Mouse (Mus musculus) liver, embryonic 11.5 days (tissue): Measurements from ENCODE around the gene Olfr160. TPM values are rescaled to one million over a fixed set of nuclear protein-coding genes. Genes with fewer than 3 reads are reported as not detected.

Experiments
- ATAC-seq: fragments of 200-750 bp; cut with Nextera tagmentation; replicated peaks from 2 replicates; pipeline ENCODE4 v1.8.0; 2017; ENCODE audit warnings: moderate number of reproducible peaks, mild to moderate bottlenecking, moderate TSS enrichment, moderate library complexity; ENCODE audit not compliant: low FRiP score
- DNase-seq: peaks from one replicate; pipeline ENCODE4 v3.0.0-alpha.2; 2017; ENCODE audit warnings: low spot score
- H3K27ac ChIP-seq: fragments of 300-500 bp; sonication (generic); 2 replicates; pipeline ENCODE4 v1.5.1; 2014; ENCODE audit warnings: mild to moderate bottlenecking, low read depth, low read length, control low read depth
- H3K27me3 ChIP-seq: fragments of 300-500 bp; sonication (generic); replicated peaks from 2 replicates; pipeline ENCODE4 v1.6.1; 2014; ENCODE audit warnings: low read length, mixed read lengths; ENCODE audit not compliant: control insufficient read depth, insufficient read depth
- H3K36me3 ChIP-seq: fragments of 300-500 bp; sonication (generic); 2 replicates; pipeline ENCODE4 v1.6.1; 2014; ENCODE audit warnings: mild to moderate bottlenecking, low read length, moderate library complexity, mixed read lengths; ENCODE audit not compliant: control insufficient read depth, insufficient read depth
- H3K4me1 ChIP-seq: fragments of 300-500 bp; sonication (generic); replicated peaks from 2 replicates; pipeline ENCODE4 v1.6.1; 2014; ENCODE audit warnings: low read length, mixed read lengths; ENCODE audit not compliant: control insufficient read depth, insufficient read depth
- H3K4me2 ChIP-seq: fragments of 300-500 bp; sonication (generic); 2 replicates; pipeline ENCODE4 v1.6.1; 2014; ENCODE audit warnings: mild to moderate bottlenecking, control low read depth, moderate library complexity
- H3K4me3 ChIP-seq: fragments of 300-500 bp; sonication (generic); 2 replicates; pipeline ENCODE4 v1.5.1; 2014; ENCODE audit warnings: low read depth, low read length, control low read depth
- H3K9ac ChIP-seq: fragments of 300-500 bp; sonication (generic); 2 replicates; pipeline ENCODE4 v1.6.1; 2014; ENCODE audit warnings: low read depth, low read length, control low read depth
- H3K9me3 ChIP-seq: fragments of 300-500 bp; sonication (generic); 2 replicates; pipeline ENCODE4 v1.6.1; 2016; ENCODE audit warnings: low read length, inconsistent platforms, mixed read lengths; ENCODE audit not compliant: control insufficient read depth
- WGBS: fragments of 180-500 bp; shearing (Covaris S2); extraction: QIAGEN DNeasy Blood & Tissue Kit; methylation state at CpG from one replicate; pipeline ENCODE4 v1.1.7; 2014; 5-methylcytosine and 5-hydroxymethylcytosine counted together
- polyA plus RNA-seq: library from polyadenylated mRNA; unstranded; fragments of >200 nt; fragmentation: Nextera tagmentation; extraction: Ambion mirVana; gene quantifications from 2 replicates; pipeline ENCODE4 v1.2.1, GENCODE M21; 2014

Gene Olfr160
- polyA plus RNA-seq, 1 experiment from 2014 or later = not detected

DNA sequence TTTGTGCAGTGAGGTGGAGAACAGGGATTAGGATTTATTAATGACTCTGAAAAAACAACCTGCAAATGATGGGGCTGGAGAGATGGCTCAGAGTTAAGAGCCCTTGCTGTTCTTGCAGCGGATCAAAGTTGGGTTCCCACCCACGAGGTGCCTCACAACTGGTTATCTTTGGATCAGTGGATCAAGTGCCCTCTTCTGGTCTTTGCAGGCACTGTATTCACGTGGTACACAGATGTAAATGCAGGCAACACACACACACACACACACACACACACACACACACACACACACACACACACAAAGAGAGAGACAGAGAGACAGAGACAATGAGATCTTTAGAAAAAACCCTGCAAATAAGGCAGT lies 28.1 kb downstream of the Olfr160 start:
- Histone ChIP-seq H3K4me1 (no peaks in the 10 kb centered on the region), H3K36me3 (no peaks in the 10 kb centered on the region), H3K27me3 (no peaks in the 10 kb centered on the region), H3K9me3 (no peaks in the 10 kb centered on the region), H3K27ac (no peak overlapping the region), H3K4me3 (no peak overlapping the region), H3K4me2 (no peak overlapping the region), H3K9ac (no peak overlapping the region)
- DNase-seq = no peak
- 44% methylated on average over 3 of the region's 3 CpGs for WGBS
- no peak for ATAC-seq

DNA sequence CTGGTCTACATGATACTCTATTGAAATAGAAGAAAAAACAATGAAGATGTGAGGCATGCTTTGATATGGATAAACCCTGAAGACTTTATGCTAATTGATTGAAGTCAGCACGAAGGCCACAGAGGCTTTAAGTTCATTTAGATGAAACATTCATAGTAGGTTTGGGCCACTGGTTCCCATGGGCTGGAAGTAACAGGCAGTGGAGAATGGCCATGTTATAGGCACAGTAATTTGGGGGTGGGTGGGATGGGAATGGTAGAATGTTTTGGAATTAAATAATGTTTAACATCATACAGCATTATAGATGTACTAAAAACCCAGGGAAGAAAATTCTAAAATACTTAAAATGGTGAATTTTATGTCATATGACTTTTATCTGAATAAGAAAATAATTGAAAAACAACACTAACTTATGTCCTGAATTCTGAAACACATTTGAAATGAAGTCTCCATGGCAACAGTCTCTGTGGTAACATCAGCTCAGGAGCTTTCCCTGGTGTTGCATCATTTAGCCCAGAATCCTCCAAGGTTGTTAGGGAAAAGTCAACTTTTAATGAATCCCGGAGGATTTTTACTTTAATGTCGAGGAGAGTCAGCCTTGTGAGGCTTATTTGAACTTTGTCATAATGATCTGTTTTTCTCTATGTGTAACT lies 28.6 kb downstream of the Olfr160 start:
- no peaks in the 10 kb centered on the region for H3K27me3 ChIP-seq
- no peak overlapping the region for H3K27ac ChIP-seq
- H3K36me3 ChIP-seq = no peaks in the 10 kb centered on the region
- WGBS = 81% methylated on average over 3 of the region's 3 CpGs
- no peaks in the 10 kb centered on the region for H3K9me3 ChIP-seq
- DNase-seq (no peak), ATAC-seq (no peak)
- H3K4me2 ChIP-seq = no peak overlapping the region
- H3K9ac ChIP-seq = no peak overlapping the region
- H3K4me3 ChIP-seq = no peak overlapping the region
- no peaks in the 10 kb centered on the region for H3K4me1 ChIP-seq

DNA sequence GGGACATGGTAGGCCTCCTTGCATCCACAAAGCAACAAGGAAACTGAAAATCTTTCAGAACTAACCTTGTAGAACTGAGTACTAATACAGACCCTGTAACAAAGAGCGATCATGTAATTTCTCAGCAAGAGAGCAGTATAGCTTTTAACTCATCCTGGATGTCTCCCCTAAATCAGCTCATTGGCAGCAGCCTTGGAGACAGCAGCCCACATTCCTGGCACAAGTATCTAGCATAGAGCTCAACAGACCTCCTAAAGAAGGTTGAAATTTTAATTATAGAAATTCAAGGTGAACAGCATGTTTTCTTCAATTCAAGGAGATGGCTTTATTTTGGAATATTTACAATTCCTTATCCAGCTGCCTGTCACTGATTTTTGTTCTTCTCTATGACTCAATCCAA lies 34.9 kb downstream of the Olfr160 start:
- H3K9ac ChIP-seq = no peak overlapping the region
- no peak for DNase-seq

DNA sequence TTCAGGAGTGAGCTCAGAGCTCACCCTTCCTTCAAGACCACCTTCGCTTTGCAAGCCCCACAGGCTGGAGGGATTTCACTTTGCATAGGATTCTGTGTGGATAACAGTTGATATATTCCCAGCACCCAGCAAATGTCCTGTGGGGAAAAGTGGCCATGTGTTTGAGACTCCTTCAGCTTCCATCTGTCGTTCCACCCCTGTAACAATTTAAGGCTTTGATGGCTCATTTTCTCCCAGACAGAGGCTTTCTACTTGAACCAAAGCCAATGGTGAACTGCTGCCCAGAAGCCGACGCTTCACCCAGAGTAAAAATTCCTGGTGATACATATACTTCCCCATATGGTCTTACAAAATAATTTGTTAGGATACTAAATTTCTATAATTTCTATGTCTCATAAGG lies 40.8 kb downstream of the Olfr160 start:
- no peaks in the 10 kb centered on the region for H3K9me3 ChIP-seq
- 85% methylated on average over 4 of the region's 4 CpGs for WGBS

More for the DNA sequence above, 34.9 kb downstream of the Olfr160 start:
- H3K36me3 ChIP-seq = no peaks in the 10 kb centered on the region
- H3K4me3 ChIP-seq = no peak overlapping the region
- no peaks in the 10 kb centered on the region for H3K9me3 ChIP-seq
- no peak for ATAC-seq
- no peaks in the 10 kb centered on the region for H3K4me1 ChIP-seq
- WGBS = 87% methylated on average over 1 of the region's 1 CpGs
- H3K27ac ChIP-seq = no peak overlapping the region
- H3K27me3 ChIP-seq = no peaks in the 10 kb centered on the region
- H3K4me2 ChIP-seq = no peak overlapping the region

DNA sequence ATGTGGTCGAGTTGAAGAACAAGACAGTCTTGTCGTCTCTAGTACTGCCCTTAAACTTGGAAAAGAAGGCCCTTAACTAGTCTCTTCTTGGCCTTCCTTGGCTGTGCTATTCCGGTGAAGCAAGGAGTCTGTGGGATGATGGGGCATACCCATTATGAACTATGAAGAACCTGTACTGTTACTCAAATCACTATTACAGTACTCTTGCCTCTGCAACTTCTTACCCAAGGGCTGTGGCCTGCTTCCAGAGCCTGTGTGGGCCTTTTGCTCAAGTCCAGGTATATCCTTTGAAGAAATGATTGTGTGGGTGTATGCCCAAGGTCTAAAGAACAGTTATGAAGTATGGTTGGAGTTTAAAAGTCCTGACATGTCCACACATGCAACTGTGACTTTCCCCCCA lies 45.8 kb downstream of the Olfr160 start:
- Histone ChIP-seq H3K4me2 (no peak overlapping the region), H3K36me3 (no peaks in the 10 kb centered on the region), H3K4me1 (no peaks in the 10 kb centered on the region), H3K27me3 (no peaks in the 10 kb centered on the region), H3K9ac (no peak overlapping the region), H3K27ac (no peak overlapping the region), H3K4me3 (no peak overlapping the region), H3K9me3 (no peaks in the 10 kb centered on the region)
- DNase-seq = no peak
- no peak for ATAC-seq
- WGBS = 85% methylated on average over 3 of the region's 3 CpGs

More for the DNA sequence above, 40.8 kb downstream of the Olfr160 start:
- Histone ChIP-seq H3K4me2 (no peak overlapping the region), H3K4me3 (no peak overlapping the region), H3K4me1 (no peaks in the 10 kb centered on the region), H3K27me3 (no peaks in the 10 kb centered on the region), H3K27ac (no peak overlapping the region), H3K9ac (no peak overlapping the region), H3K36me3 (no peaks in the 10 kb centered on the region)
- no peak for ATAC-seq
- DNase-seq = no peak

DNA sequence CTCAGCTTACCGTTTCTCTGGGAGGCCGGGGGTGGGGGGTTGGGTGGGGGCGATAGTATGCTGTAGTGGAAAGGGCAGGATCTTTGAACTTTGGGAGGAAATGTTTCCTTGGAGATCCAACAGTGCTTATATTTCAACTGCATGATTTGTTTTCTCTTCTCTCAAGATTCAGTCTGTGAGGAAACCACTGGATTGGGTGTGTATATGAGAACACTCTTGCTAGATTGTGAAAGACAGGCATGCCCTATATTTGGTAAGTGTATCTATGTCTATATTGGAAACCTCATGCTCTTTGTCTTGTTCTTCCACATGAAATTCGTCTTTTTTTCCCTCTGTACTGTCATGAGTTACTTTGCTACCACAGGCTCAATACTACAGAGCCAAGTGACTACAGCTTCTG lies 46.4 kb downstream of the Olfr160 start:
- DNase-seq (no peak), ATAC-seq (no peak)
- H3K4me2 ChIP-seq = no peak overlapping the region
- no peak overlapping the region for H3K4me3 ChIP-seq
- H3K36me3 ChIP-seq = no peaks in the 10 kb centered on the region
- H3K27me3 ChIP-seq = no peaks in the 10 kb centered on the region
- H3K4me1 ChIP-seq = no peaks in the 10 kb centered on the region
- WGBS = 72% methylated on average over 4 of the region's 4 CpGs
- no peaks in the 10 kb centered on the region for H3K9me3 ChIP-seq
- H3K27ac ChIP-seq = no peak overlapping the region
- no peak overlapping the region for H3K9ac ChIP-seq

DNA sequence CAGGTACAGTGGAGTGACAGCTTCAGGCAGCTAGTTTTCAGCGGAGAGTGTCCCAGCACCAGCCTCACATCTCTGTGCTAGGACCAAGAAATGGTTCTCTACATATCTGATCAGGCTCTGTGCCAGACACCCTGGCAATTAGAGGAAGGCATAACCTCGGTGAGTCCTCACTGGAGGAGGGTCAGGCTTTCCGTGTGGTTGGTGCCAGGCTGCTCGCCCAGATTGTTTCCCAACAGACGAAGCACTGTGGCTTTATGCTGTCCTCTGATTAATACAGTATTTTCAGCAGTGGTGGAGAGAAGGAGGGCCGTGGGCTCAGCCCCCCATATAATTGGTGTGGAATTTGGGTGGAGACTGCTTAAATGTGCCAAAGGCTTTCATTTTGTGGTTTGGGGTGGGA lies 46.9 kb downstream of the Olfr160 start, which contains the start of gene Panx3:
TSS of gene Panx3 (minus strand) at position 121 of the 400 bp plus-strand sequence.
- Histone ChIP-seq H3K4me1 (no peaks in the 10 kb centered on the region), H3K4me3 (no peak within 1 kb of the TSS), H3K9ac (no peak within 1 kb of the TSS), H3K9me3 (no peaks in the 10 kb centered on the region), H3K36me3 (no peaks in the 10 kb centered on the region), H3K27me3 (no peaks in the 10 kb centered on the region), H3K4me2 (no peak within 1 kb of the TSS), H3K27ac (no peak within 1 kb of the TSS)
- ATAC-seq (no peak), DNase-seq (no peak)
- 66% methylated on average over 6 of the region's 6 CpGs for WGBS

DNA sequence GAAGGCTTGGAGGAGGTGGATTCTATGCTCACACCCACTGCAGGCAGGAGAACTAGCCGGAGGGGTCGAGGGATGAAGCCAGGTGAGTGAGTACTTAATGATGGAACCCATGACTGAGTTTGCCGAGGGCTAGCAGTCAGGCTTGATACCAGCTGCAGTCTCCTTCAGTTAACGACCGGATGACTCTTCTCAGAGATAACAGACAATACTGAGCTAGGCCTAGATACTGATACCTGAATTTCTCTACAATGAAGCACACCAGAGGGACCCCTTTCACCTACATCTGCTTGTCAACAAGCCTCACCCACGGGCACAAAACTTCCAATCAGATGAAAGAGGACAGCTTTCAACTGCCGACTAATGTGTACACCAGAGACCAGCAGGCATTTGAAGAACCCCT lies 50.0 kb downstream of the Olfr160 start:
- no peaks in the 10 kb centered on the region for H3K27me3 ChIP-seq
- DNase-seq = no peak
- H3K27ac ChIP-seq = no peak overlapping the region
- WGBS = 63% methylated on average over 7 of the region's 7 CpGs
- ATAC-seq = no peak; the same call in 1 of the 2 replicates
- H3K4me1 ChIP-seq = no peaks in the 10 kb centered on the region
- H3K36me3 ChIP-seq = no peaks in the 10 kb centered on the region
- no peak overlapping the region for H3K9ac ChIP-seq
- no peak overlapping the region for H3K4me2 ChIP-seq
- no peaks in the 10 kb centered on the region for H3K9me3 ChIP-seq
- H3K4me3 ChIP-seq = no peak overlapping the region

DNA sequence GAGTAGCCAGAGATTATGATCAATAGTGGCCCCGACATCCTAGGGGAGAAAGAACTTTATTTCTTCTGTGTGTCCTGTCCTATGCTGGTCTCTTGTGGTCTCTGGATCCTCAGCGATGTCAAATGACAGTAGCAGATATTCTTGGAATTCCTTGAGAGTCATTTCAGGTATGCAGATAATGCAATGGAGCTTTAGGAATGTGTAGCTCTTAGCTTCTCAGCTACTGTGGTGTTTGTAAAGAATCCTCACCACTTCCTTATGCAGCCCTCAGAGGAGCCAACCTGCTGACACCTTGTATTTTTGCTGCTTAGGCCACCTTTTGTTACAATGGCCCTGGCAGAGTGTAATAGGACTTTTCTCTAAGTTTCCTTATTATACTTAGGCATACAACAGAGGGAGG lies 51.4 kb downstream of the Olfr160 start:
- Histone ChIP-seq H3K4me2 (no peak overlapping the region), H3K27me3 (no peaks in the 10 kb centered on the region), H3K27ac (no peak overlapping the region), H3K9ac (no peak overlapping the region), H3K36me3 (no peaks in the 10 kb centered on the region), H3K4me1 (no peaks in the 10 kb centered on the region), H3K4me3 (no peak overlapping the region), H3K9me3 (no peaks in the 10 kb centered on the region)
- no peak for DNase-seq
- 57% methylated on average over 2 of the region's 2 CpGs for WGBS
- no peak for ATAC-seq
